Mouse (Mus musculus) adrenal gland, adult (tissue): ENCODE measurements at regions not wholly inside any gene's neighbourhood (a gene's known extent, or its start where the extent isn't known, plus 50 kb on each side); places are given as distances from the start of the nearest gene placed in this dataset.

Source experiments
- DNase-seq, 2 experiments: peaks; one replicate each; pipeline ENCODE4 v3.0.0; 2022 to 2023; ENCODE audit warnings: low spot score in 1 of 2; ENCODE audit not compliant: inconsistent age in 2 of 2

GRCm38 (mm10) chr2:63920997-63921396, 176.8 kb downstream of the Fign start:
- no peak for DNase-seq

DNA sequence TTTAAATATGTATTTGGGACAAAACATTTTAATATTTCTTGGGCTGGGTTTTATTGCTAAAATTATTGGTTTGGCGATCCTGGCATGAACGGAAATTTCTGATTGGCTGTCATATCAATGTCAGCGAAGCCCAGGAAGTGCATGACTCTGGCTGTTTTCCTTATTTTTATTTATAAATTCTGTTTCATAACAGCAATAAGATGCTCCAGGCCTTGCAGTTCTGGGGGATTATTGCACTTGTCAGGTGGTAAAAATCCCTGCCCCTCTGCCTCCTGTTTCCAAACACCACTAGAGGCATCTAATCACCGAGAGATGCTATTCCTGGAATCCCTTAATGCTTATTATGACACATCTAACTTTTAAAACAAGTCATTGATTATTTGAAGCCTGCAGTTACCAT, 177.8 kb downstream of the Fign start:
- no peak for DNase-seq

DNA sequence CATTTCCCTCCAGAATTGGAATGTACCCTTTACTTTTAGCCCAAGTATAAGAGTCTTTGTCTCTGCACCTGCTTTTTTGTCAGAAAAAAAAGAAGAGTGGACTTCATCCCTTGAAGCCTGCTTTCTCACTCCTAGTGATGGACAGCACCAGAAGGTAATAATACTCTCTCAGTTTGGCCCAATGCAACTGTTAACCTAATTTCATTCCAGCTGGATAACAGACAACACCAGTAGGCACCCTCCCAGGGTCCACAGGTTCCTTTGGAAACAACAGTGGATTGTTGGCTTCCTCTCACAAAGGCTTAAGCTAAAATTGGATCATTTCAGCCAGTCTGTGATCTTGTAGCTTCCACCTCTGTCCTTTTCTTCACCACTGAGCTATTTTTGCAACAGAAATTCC, 197.2 kb downstream of the Fign start:
- no peak for DNase-seq

GRCm38 (mm10) chr2:63878477-63878876, 219.4 kb downstream of the Fign start:
- DNase-seq, result no peak

DNA sequence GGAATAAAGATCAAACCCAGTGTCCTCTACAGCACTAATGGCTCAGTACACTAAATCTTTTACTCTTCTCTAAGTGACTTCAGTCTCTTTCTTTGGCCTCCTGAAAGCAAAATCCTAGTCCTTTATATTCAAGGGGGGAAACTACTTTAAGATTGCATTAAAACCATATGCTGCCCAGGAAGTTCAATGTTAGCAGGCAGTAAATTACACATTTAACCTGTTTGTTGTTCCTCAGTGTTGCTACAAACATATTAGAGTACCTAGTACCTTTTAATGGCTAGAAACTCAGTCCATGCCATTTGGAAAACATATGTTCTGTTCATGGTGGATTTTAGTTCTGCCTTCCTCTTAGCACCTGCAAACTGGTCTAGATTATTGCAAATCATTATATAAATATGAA, 220.5 kb downstream of the Fign start:
- DNase-seq, result no peak

- no peak for DNase-seq
These were observed 221.5 kb downstream of the Fign start for GRCm38 (mm10) chr2:63876375-63876774.

DNA sequence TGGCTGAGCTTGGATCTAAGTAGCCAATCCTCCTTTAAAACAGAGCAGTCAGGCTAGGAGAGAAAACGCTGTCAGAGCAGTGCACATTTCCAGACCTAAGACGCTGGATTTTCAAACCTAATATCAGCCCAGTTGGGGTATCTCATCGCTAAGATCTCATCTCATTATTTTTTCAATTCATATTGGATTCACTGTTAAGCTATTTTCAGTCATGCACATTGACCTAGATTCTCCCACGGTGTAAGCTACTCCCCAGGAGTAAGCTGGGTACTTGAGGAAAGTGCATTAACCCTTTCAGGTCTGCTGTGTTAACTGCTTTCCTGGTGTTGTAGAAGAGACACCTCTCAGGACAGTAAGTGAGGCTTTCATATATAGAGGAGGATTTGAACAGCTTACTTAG, 222.7 kb downstream of the Fign start:
- no peak for DNase-seq

DNA sequence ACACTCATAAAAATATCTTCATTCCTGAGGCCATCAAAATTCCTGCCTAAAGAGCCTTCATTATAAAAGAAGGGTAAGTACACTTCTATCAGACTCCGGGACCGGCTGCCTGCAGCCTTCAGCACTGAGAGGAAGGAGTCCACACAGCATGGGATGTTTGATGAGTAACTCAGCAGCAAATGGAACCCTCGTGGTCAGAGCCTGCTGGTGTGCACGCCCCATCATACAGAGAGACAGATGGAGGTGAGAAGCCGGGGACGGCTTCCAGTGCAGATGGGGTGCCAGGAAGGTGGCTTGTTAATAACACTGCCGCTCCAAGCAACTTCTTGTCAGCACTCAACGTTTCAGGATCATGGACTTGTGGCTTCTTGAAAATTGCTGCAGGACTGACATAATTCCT, 231.3 kb downstream of the Fign start:
- DNase-seq, result no peak

DNA sequence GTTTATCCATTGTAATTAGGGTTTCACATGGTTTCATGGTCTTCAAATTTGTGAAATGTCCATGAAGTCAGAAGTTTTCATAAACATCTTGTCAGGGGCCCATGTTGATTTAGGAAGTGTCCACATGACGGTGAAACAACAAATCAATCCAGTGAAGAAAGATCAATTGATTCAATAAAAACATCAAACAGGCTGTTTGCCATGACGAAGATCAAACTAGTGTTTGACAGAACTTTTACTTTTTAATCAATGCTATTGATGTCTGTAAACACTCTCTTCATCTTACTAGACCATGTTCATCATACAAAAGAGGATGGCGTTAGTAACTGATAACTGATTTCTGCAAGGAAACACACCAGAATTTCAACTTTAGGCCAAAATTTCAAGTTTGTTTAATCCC, 236.0 kb downstream of the Fign start:
- DNase-seq, result no peak

DNA sequence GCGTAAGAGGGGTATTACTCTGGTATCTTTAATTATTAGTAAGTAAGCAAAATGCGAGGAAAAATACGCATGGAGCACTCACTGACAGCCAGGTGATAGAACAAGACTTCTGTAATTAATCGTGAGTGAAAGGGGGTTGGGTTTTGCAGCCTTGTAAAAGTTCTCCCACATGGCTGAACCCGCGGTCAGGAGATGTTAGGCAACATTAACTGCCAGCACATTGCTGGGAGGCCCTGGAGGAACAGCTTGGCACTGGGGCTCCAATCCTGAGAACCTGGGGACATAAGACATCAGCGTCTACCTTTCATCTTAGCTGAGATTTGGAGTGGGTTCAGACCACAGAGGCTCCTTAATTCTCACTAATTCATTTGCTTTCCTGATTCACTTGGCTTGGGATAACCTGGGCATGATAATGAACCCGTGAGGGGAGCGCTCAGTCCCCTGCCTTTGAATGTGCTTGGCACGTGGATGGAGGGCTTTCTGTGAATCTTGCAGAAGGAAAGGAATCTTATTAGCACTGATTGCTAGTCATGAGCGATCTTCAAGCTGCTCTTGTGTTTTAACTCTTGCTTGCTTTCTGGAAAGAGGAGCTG, 241.3 kb downstream of the Fign start:
- DNase-seq, result peak in 1 of 2 experiments; percentile 38

DNA sequence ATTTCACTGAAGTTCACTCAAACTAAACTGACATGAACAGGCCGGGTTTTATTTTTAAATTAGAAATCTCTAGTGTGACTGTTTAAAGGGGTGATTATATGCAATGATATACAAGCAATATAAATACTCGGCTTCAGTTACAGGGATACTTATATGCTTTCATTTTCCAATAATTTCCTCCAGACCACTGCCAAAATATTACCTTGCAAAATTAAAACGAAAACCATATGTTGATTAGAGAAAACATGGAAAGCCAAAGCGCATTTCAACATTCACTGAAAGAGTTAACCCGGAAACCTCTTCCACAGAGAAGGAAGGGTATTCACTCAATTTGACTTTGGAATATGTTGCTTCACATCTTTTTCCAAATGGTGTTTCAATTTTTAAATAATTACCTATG, 242.4 kb downstream of the Fign start:
- DNase-seq, result no peak

GRCm38 (mm10) chr2:63854198-63854875, 243.5 kb downstream of the Fign start:
- DNase-seq, result no peak

DNA sequence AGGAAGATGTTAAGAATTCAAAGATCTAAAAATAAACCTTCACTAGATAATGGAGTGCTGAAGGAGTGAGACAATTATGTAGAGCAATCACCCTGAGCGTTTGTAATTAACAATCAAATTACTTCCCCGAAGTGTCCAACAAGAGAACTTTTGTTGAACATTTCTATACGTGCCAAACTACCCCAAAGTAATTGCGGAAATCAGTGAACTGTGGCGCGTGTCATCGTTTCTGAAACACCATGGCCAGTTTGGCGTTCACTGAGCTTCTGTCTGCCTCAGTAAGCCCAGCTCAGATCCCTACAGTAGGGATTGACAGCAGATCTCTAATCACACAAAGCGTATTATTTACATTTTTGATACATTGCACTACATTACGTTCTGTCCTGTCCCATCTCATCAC, 244.6 kb downstream of the Fign start:
- no peak for DNase-seq

DNA sequence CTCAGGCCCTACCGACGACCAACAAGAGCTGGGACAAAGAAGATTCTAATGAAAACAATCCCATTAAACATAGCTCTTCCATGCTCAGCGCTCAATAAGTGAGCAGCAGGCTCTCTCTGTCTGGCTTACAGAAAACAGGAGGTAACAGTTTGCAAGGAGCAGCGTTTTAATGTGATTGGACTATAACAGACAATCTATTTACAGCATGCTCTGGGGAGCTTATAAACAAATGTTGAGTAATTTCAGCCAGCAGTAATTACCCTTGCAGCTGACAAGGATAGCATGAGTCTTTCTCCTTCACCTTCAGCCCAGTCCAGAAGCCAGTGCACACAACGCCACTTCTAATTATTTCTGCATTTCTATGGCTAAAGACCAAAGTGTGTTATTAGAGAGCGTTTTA, 245.6 kb downstream of the Fign start:
- peak in 1 of 2 experiments; percentile 29 for DNase-seq

- DNase-seq, result no peak
These were observed 247.8 kb downstream of the Fign start for GRCm38 (mm10) chr2:63850033-63850432.

DNA sequence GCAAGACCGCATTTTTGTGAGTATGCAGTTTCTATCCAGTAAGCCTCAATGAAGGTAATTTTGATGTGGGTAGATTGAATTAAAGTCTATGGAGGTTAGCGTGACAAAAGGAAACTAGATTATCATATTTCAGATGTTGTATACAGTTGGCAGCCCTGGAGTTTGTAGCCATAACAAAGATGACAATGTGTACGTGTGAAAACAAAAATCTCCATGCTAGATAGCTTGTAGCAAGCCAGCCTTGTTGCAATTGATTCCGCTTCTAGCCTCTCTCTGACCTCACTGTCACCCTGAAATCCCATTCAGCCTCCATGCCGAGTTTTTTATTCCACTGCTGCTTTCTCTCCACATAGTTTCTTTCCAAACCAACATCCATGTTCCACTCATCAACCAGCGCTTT, 248.4 kb downstream of the Fign start:
- no peak for DNase-seq

GRCm38 (mm10) chr2:63832041-63832714, 265.7 kb downstream of the Fign start:
- no peak for DNase-seq

DNA sequence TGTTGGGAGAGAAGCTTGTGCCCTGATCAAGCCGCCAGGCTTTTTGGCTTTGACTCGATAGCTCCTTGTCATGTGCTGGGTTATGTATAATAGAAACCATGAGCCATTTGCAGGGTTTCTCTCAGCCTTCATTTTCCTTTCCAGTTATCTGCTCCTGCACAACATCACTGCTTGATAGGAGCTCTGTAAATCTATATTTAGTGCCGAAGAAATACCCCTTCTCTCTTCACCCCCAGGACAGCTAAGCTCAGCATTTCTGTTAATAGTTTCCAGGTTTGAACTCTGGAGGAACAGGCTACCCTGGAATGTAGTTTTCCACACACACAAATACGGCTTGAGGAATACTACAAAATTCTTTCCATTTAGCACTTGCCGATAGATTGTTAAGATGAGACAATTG, 267.4 kb downstream of the Fign start:
- DNase-seq, result no peak

DNA sequence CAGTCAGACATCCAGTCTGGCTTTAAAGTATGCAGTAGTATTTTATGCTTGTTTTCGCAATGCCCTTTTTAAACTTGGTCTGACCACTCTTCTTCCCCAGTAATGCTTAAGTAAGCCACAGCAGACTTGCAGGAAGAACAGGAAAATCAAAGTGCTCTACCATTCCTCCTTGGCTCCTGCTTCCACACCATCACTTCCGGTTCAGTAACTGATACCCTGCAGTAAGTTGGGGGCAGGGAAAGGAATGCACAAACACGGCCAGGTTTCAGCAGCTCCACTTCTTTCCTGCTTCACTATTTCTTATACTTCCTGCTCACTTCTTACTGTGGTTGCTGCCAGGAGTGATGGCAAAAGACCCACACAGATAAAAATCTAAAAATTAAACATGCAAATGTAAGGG, 269.2 kb downstream of the Fign start:
- DNase-seq, result no peak

GRCm38 (mm10) chr2:63819440-63819839, 278.4 kb downstream of the Fign start:
- no peak for DNase-seq
